Mouse (Mus musculus) gastrocnemius, adult 2 months (tissue): ENCODE measurements around the gene Lyrm7. TPM values are rescaled to one million over a fixed set of nuclear protein-coding genes. Genes with fewer than 3 reads are reported as not detected.
"Not testable (repeated sequence)": the region's sequence is repeated elsewhere in the genome, so short reads cannot be mapped to it uniquely, and the experiment has no call there.

Experiments used
- DNase-seq: peaks from one replicate; pipeline ENCODE4 v3.0.0; 2022
- H3K27ac ChIP-seq: fragments of 200-600 bp; 2 replicates; pipeline ENCODE4 v1.8.1; 2022; ENCODE audit warnings: mild to moderate bottlenecking
- H3K4me3 ChIP-seq: fragments of 200-600 bp; 2 replicates; pipeline ENCODE4 v1.8.1; 2022; ENCODE audit warnings: mild to moderate bottlenecking, moderate library complexity
- CTCF ChIP-seq: fragments of 200-600 bp; IDR thresholded peaks from 2 replicates; pipeline ENCODE4 v1.8.1; 2022; ENCODE audit warnings: antibody characterized with exemption, mild to moderate bottlenecking, moderate library complexity
- intact Hi-C: fragments of 180-260 bp; cut with DNase I; formaldehyde crosslinking; loops from one replicate; pipeline ENCODE4 v1.15.1; 2025
- total RNA-seq, 2 experiments: library from RNA; stranded (reverse); gene quantifications; 2 replicates each; pipeline ENCODE4 v1.2.3; 2021

Gene Lyrm7
- total RNA-seq, 2 experiments from 2014 or later, result 18.7 to 30.6 TPM

DNA sequence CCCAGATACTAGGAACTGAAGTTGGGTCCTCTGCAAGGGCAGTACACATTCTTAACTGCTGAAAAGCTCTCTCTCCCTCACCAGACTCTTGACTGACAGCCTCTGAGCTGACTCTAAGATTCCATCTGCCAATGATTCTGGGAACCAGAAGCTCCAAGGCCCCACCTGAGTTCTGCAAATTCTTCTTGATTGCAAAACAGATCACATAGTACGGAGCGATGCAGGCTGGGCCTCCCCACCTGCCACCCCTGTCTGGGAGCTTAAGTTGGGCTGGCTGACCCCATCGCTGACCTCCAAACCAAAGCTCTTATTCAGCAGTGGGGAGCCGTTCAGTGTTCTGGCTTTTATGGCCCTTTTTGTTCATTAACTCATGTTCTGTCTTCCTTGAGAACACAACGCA lies 36.8 kb upstream of the Lyrm7 start:
- no peak for DNase-seq
- intact Hi-C loops, result no loop called here
- TF ChIP-seq CTCF, result no peak
- Histone ChIP-seq H3K4me3 (no peak overlapping the region), H3K27ac (peak overlapping the region; percentile 32)

DNA sequence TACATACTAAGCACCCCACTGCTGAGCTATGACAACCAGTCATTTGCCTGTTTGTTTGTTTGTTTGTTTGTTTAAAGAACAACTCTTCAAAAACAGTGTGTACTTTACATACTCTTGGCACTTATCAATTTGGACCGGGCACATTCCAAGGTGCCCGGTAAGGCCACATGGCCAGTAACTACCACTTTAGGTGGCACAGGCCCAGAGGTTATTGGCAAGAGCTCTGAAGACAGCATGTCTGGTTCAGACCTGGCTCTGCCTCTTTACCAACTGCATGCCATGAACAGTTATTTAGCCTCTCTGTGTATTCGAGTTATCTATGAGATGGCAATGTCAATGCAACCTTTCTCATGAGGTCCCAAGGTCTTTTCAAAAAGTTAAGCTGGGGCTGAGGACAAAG lies 35.9 kb upstream of the Lyrm7 start:
- DNase-seq, result peak; percentile 45
- H3K4me3 ChIP-seq, intact Hi-C loops: not testable (repeated sequence)
- H3K27ac ChIP-seq, result 0 out of 2 replicates have a peak overlapping the region, but pooled peaks have one; percentile 32

DNA sequence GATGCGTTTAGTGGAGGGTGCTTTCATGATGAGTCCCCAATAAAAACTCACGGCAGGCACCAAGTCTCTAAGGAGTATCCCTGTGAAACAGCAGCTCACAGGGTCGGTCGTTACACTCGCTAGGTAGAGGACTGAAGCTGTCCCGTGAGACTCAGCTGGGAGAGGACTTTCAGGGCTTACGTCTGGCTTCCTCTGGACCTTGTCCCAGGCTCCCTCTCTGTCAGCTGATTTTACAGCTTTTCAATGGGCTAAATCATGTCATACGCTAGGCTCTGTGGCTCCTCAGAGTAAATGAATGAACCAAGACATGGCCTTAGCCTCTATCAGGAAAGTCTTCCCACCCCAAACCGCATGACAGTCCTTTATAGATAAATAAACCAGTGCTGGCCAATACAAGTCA lies 33.9 kb upstream of the Lyrm7 start:
- H3K27ac ChIP-seq, result no peak overlapping the region
- intact Hi-C loops, result no loop called here
- no peak overlapping the region for H3K4me3 ChIP-seq
- DNase-seq, result no peak
- no peak for TF ChIP-seq CTCF

DNA sequence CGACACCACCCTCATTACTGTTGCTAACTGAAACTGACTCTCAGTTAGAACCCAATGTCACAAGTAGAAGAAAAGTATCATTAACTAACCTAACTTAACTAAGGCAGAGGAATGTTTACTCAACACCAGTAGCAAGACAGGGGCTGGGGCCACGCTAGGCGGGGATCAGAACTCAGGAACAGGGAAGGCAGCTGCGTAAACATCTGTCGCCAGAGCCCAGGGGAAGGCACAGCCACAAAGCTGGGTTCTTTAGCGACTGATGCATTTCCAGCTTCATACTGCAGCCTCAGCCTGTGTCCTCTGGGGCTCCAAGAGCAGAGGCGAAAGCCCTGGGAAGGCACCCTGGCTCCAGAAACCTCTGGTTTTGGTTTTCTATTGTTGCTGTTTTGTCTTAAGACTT lies 31.4 kb upstream of the Lyrm7 start:
- DNase-seq, result no peak
- no peak for TF ChIP-seq CTCF
- no peak overlapping the region for H3K4me3 ChIP-seq
- H3K27ac ChIP-seq, result no peak overlapping the region
- intact Hi-C loops, result no loop called here

DNA sequence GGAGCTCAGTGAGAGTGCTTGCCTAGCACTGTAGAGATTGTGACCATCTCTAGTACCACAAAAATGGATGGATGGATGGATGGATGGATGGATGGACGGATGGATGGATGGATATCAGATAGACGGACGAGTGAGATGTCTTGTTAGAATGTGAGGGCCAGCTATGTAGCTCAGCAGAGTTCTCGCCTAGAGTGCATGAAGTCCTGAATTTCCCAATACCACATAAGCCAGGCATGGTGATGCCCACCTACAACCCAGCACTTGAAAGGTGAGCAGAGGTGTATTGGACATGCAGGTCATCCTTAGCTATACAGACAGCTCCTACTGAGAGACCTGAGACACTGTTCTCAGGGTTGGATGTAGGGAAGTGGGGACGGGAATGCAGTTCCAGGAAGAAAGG lies 30.6 kb upstream of the Lyrm7 start:
- DNase-seq, result no peak
- intact Hi-C loops, result no loop called here
- no peak overlapping the region for H3K27ac ChIP-seq
- TF ChIP-seq CTCF, result no peak
- H3K4me3 ChIP-seq, result no peak overlapping the region

DNA sequence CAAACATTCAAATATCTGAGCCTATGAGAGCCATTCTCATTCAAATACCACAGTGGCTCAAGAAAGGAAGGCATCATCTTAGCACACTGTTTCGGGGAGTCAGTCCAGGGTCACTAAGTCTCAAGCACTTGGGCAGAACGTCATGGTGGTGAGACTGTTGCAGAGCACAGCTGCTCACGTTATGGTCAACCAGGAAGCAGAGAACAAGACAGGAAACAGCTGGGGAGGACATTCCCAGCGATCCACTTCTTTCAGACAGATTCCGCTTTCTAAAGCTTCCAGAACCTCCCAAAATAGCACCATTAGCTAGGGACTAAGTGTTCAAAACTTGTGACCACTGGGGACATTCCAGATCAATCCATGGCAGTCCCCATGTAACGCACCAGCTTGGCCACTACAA lies 27.2 kb upstream of the Lyrm7 start:
- peak overlapping the region; percentile 66 for H3K27ac ChIP-seq
- TF ChIP-seq CTCF, result no peak
- no peak overlapping the region for H3K4me3 ChIP-seq
- DNase-seq, result no peak
- intact Hi-C loops, result no loop called here

DNA sequence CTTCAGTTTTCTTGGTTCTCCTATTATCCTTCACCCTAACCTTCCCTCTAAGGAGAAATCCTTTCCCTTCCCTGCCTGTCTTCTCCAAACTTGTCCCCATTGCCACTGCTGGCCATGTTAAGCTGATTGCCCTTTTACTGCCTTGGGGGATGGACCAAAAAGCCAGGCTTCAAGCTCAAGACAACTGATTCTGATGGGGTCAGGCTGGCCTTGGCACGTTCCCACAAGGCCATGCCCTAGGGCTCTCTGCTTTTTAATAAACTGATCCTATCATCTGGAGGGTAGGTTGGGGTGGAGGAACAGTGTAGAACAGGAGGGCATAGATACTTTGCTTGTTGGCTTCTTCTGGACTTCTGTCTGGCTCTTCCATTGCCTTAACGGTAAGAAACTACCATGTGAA lies 24.7 kb upstream of the Lyrm7 start:
- Histone ChIP-seq H3K27ac (peak overlapping the region; percentile 87), H3K4me3 (no peak overlapping the region)
- no peak for DNase-seq
- intact Hi-C loops, result no loop called here
- TF ChIP-seq CTCF, result no peak

DNA sequence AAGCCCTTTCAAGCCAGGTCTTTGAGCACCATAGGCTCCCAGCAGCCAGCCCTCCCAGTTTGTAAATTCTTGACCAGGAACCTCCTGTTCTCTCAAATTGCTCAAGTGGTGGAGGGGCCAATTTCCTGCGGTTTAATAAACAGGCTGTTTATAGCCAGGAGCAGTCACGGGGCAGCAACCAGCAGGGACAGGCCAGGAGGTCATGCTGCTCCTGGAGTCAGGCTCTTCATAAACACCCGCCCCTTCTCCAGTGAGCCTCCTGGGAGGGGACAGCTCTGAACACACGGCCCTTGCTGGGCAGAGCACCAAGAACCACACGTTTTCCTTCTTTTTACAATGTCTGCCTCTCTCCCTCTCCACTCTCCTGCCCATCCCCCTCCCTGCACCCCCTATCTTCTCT lies 24.2 kb upstream of the Lyrm7 start:
- Histone ChIP-seq H3K4me3 (no peak overlapping the region), H3K27ac (peak overlapping the region; percentile 87)
- DNase-seq, result peak; percentile 85
- intact Hi-C loops, result no loop called here
- no peak for TF ChIP-seq CTCF

DNA sequence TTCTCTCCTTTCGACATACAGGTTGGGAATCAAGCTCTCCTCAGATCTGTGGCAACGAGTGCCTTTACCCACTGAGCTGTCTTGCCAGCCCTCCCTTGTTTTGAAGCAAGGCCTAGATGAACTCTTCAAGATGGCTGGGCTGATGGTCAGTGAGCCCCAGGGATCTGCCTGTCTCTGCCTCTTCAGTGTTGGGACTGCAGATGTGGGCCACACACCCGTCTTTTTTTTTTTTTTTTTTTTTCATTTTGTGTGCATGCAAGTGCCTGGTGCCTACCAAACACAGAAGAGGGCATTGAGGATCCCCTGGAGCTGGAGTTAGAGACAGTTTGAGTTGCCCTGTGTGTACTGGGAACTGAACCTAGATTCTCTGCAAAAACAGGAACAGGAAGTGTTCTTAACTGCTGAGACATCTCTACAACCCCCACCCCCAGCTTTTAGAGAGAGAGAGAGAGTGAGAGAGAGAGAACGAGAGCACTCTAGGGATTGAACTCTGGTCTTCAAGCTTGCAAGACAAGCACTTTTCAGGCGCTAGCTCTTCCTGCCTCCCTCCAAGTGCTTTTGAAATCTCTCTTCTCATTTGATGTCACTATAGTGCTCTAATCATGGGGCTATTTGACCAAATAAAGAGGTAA lies 23.6 kb upstream of the Lyrm7 start:
- no peak for TF ChIP-seq CTCF
- DNase-seq, result no peak
- Histone ChIP-seq H3K27ac (peak overlapping the region; percentile 87), H3K4me3 (no peak overlapping the region)
- intact Hi-C loops, result no loop called here

DNA sequence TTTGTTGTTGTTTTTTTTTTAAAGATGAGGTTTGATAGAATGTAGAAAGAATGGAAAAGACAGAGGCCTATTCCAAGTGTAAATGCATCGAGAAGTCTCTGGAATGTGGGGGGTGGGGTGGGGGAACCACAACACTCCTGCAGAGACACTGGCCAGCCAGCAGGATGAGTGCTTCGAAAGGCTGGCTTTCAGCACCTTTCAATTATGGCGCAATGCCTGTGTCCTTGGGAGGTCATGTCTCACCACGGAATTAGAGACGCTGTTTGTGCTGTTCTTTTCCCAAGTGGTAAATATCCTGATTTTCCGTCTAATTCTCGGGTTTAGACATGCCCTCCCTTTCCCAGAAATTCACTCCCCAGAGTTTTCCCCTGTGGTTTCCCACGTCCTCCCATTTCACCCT lies 22.0 kb upstream of the Lyrm7 start:
- H3K27ac ChIP-seq, result peak overlapping the region; percentile 87
- TF ChIP-seq CTCF, result peak; percentile 31; the same call in 1 of the 2 replicates
- DNase-seq, result peak; percentile 73
- intact Hi-C loops, result no loop called here
- H3K4me3 ChIP-seq, result no peak overlapping the region

DNA sequence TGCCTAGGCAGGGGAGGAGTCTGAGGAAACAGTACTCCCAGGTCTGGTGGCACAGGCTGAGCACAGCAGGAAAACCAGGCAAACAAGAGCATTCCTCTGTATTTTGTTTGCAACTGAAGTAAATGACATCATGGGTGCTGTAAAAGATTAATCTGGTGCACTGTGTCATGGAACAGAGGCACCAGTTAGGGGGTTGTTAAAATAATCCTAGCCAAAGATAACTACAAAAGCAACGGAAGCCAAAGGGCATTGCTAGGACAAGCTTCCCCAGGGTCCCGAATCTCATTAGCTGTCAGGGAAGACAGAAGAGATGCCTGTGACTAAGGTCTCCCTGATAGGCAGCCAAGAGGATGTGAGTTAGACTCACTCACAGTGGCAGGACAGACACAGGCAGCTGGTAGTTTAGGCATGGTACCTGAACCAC lies 20.3 kb upstream of the Lyrm7 start:
- TF ChIP-seq CTCF, result no peak
- Histone ChIP-seq H3K4me3 (no peak overlapping the region), H3K27ac (peak overlapping the region; percentile 68)
- no peak for DNase-seq
- intact Hi-C loops, result loop anchor here (1.0 kb wide), 1 partner anchor 46 kb away; no protein-coding TSS in a partner anchor

DNA sequence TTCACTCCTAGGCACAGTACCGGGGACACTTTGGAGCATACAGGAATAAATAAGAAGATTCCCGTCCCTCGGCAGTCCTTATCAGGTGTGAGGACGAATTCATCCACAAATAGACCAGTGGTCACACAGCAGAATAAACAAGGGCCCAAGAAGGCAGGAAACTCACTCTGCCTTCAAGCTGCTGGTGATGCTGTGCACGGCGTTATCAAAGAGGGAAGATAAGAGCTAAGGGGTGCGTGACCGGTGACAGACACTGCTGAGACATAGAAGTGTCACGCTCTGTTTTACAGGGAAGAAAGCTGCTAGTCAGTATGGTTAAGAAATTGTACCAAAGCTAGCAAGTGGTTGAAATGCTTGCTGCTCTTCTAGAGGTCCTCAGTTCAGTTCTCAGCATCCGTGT lies 19.2 kb upstream of the Lyrm7 start:
- no peak overlapping the region for H3K4me3 ChIP-seq
- peak overlapping the region; percentile 48; the same call in 1 of the 2 replicates for H3K27ac ChIP-seq
- TF ChIP-seq CTCF, result no peak
- intact Hi-C loops, result loop anchor here (2.0 to 10.0 kb wide), 2 partner anchors 105 to 195 kb away; partner anchors contain the start of gene Ccdc69
- no peak for DNase-seq

DNA sequence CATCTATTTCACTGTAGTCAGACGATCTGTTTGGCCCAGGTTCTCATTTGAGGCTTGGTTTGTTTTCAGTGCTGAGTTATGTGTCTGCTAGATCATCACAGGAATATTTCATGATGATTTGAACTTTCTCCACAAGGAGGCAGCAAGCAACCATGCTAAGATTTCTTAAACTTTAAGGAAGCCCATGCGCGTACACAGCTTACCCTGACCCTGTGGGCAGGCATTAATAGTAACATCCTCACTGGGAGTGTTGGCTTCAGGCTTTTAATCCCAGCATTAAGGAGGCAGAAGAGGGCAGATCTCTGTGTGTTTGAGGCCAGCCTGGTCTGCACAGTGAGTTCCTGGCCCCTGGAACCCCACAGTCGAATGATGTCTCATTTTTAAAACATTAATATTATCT lies 18.7 kb upstream of the Lyrm7 start:
- DNase-seq, result peak; percentile 60
- intact Hi-C loops, result loop anchor here (2.0 to 10.0 kb wide), 2 partner anchors 105 to 195 kb away; partner anchors contain the start of gene Ccdc69

DNA sequence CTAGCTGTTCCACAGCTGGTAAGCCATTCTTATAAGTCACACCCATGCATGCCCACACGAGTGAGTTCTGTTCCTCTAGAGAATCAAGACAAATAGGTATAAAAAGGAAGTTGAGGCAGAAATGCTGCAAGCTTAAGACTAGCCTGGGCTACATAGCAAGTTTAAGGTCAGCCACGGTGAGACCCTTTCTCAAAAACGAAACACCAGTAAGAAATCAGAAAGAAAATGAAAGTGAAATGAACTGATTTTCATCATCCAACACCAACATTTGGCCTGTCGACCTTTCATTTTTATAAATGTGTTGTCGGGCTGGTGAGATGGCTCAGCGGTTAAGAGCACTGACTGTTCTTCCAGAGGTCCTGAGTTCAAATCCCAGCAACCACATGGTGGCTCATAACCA lies 18.2 kb upstream of the Lyrm7 start:
- intact Hi-C loops, result loop anchor here (2.0 to 10.0 kb wide), 2 partner anchors 106 to 196 kb away; partner anchors contain the start of gene Ccdc69
- Histone ChIP-seq H3K4me3 (no peak overlapping the region), H3K27ac (no peak overlapping the region)
- DNase-seq, result no peak
- TF ChIP-seq CTCF, result no peak

More for the DNA sequence above, 18.7 kb upstream of the Lyrm7 start:
- H3K27ac ChIP-seq, result peak overlapping the region; percentile 48; the same call in 1 of the 2 replicates
- TF ChIP-seq CTCF, result peak; percentile 85
- H3K4me3 ChIP-seq, result no peak overlapping the region
